Comparison of ENCODE assay signal across 12 mouse cellular contexts in genomic region chr17:14599681-14600080, GRCm38 (mm10).
"Had no signal": no experiment of that assay in that cellular context is flagged by ENCODE, and none has a peak within 500 bp of the region (broad histone marks: within the 10 kb centered on the region; RNA-seq: fewer than 3 reads in every experiment).

No protein-coding gene starts in this region.

- H3K9ac ChIP-seq: liver, embryonic 14.5 days; neural tube, embryonic 15.5 days had no signal

- H3K9me3 ChIP-seq: neural tube, embryonic 15.5 days had no signal

- H3K4me1 ChIP-seq: neural tube, embryonic 15.5 days had no signal

- H3K27me3 ChIP-seq: neural tube, embryonic 15.5 days had no signal

- DNase-seq: kidney, adult 8-10 months; kidney, postnatal 25 days; layer of hippocampus, adult 9-11 months; layer of hippocampus, postnatal 36 days; lung, adult 18-20 months; midbrain, embryonic 14.5 days; spleen, adult 18-20 months; thymus, adult 18-20 months; thymus, postnatal 14 days had no signal

- H3K36me3 ChIP-seq: neural tube, embryonic 15.5 days had no signal

- H3K4me3 ChIP-seq: myocyte; neural tube, embryonic 15.5 days had no signal

- H3K4me2 ChIP-seq: neural tube, embryonic 15.5 days had no signal

- H3K27ac ChIP-seq: liver, embryonic 14.5 days; neural tube, embryonic 15.5 days had no signal
